Mouse (Mus musculus) layer of hippocampus, adult 2 months (tissue): ENCODE data around the gene Socs2. TPM values are rescaled to one million over a fixed set of nuclear protein-coding genes. Genes with fewer than 3 reads are reported as not detected.
A peak's percentile ranks its signal among the peaks of the same experiment; 100 is the strongest.

Source experiments
- DNase-seq, 2 experiments: peaks; one replicate each; pipeline ENCODE4 v3.0.0; 2022; ENCODE audit warnings: low spot score in 2 of 2
- H3K27ac ChIP-seq: fragments of 200-600 bp; 2 replicates; pipeline ENCODE4 v1.8.1; 2022
- H3K4me3 ChIP-seq: fragments of 200-600 bp; 2 replicates; pipeline ENCODE4 v1.8.1; 2022; ENCODE audit warnings: mild to moderate bottlenecking
- CTCF ChIP-seq: fragments of 200-600 bp; conservative IDR thresholded peaks from 2 replicates; pipeline ENCODE4 v1.8.1; 2022; ENCODE audit warnings: antibody characterized with exemption, mild to moderate bottlenecking, moderate library complexity
- total RNA-seq, 2 experiments: library from RNA; stranded (reverse); gene quantifications; 2 replicates each; pipeline ENCODE4 v1.2.3; 2021

The Socs2 gene
- total RNA-seq, 2 experiments from 2014 or later: 28.8 to 36.3 TPM

GRCm38 (mm10) chr10:95445104-95446056, 28.4 kb upstream of the Socs2 start:
- H3K4me3 ChIP-seq: no peak overlapping the region
- H3K27ac ChIP-seq: no peak overlapping the region
- no peak for DNase-seq
- no peak for TF ChIP-seq CTCF

GRCm38 (mm10) chr10:95442334-95442733, 25.4 kb upstream of the Socs2 start:
- DNase-seq: no peak
- no peak overlapping the region for H3K4me3 ChIP-seq
- TF ChIP-seq CTCF: no peak
- H3K27ac ChIP-seq: no peak overlapping the region

GRCm38 (mm10) chr10:95440566-95440965, 23.6 kb upstream of the Socs2 start:
- DNase-seq: no peak
- H3K4me3 ChIP-seq: no peak overlapping the region
- 0 out of 2 replicates have a peak, but pooled peaks have one; percentile 6 for TF ChIP-seq CTCF
- H3K27ac ChIP-seq: no peak overlapping the region

- Histone ChIP-seq H3K4me3 (no peak overlapping the region), H3K27ac (no peak overlapping the region)
- no peak for DNase-seq
- TF ChIP-seq CTCF: no peak
Observed at GRCm38 (mm10) chr10:95439718-95440339, 22.8 kb upstream of the Socs2 start.

- no peak overlapping the region for H3K27ac ChIP-seq
- no peak for DNase-seq
- no peak overlapping the region for H3K4me3 ChIP-seq
- no peak for TF ChIP-seq CTCF
Observed at GRCm38 (mm10) chr10:95438941-95439340, 22.0 kb upstream of the Socs2 start.

GRCm38 (mm10) chr10:95430271-95430670, 13.3 kb upstream of the Socs2 start:
- TF ChIP-seq CTCF: no peak
- Histone ChIP-seq H3K4me3 (no peak overlapping the region), H3K27ac (no peak overlapping the region)
- no peak for DNase-seq

GRCm38 (mm10) chr10:95429111-95429510, 12.1 kb upstream of the Socs2 start:
- H3K27ac ChIP-seq: no peak overlapping the region
- TF ChIP-seq CTCF: no peak
- DNase-seq: no peak

GRCm38 (mm10) chr10:95426207-95427115, 9.5 kb upstream of the Socs2 start:
- H3K4me3 ChIP-seq: no peak overlapping the region
- no peak for TF ChIP-seq CTCF
- no peak for DNase-seq

More at GRCm38 (mm10) chr10:95429111-95429510, 12.1 kb upstream of the Socs2 start:
- no peak overlapping the region for H3K4me3 ChIP-seq

GRCm38 (mm10) chr10:95422681-95423080, 5.7 kb upstream of the Socs2 start:
- DNase-seq: no peak
- Histone ChIP-seq H3K27ac (no peak overlapping the region), H3K4me3 (no peak overlapping the region)
- TF ChIP-seq CTCF: no peak

More at GRCm38 (mm10) chr10:95426207-95427115, 9.5 kb upstream of the Socs2 start:
- no peak overlapping the region for H3K27ac ChIP-seq

- no peak for DNase-seq
- TF ChIP-seq CTCF: no peak
- H3K4me3 ChIP-seq: no peak overlapping the region
- H3K27ac ChIP-seq: no peak overlapping the region
Observed at GRCm38 (mm10) chr10:95420284-95420683, 3.3 kb upstream of the Socs2 start.

GRCm38 (mm10) chr10:95419726-95420125, 2.7 kb upstream of the Socs2 start:
- DNase-seq: no peak
- Histone ChIP-seq H3K4me3 (no peak overlapping the region), H3K27ac (no peak overlapping the region)
- TF ChIP-seq CTCF: no peak

GRCm38 (mm10) chr10:95418631-95419030, 1.7 kb upstream of the Socs2 start:
- Histone ChIP-seq H3K4me3 (no peak overlapping the region), H3K27ac (no peak overlapping the region)
- no peak for DNase-seq
- no peak for TF ChIP-seq CTCF
